Mouse (Mus musculus): Measurements from ENCODE around the gene Zfp599.

Zfp599 gene

GRCm38 (mm10) chr9:22217858-22218493 is 41.7 kb downstream of the Zfp599 start:
- DNase-seq, result no peak

- no peak for DNase-seq
Measured at GRCm38 (mm10) chr9:22216705-22217104, 43.0 kb downstream of the Zfp599 start.

- DNase-seq, result no peak
Measured at GRCm38 (mm10) chr9:22214549-22214948, 45.1 kb downstream of the Zfp599 start.

GRCm38 (mm10) chr9:22213785-22214194 is 45.9 kb downstream of the Zfp599 start:
- no peak for DNase-seq
